Mouse (Mus musculus) liver, embryonic 14.5 days (tissue): ENCODE results near the gene Fubp3. TPM values are rescaled to one million over a fixed set of nuclear protein-coding genes. Genes with fewer than 3 reads are reported as not detected.
"Not testable (repeated sequence)": the region's sequence is repeated elsewhere in the genome, so short reads cannot be mapped to it uniquely, and the experiment has no call there.

Experiments
- ATAC-seq: fragments of 200-750 bp; cut with Nextera tagmentation; 2 replicates; pipeline ENCODE4 v1.8.0; 2017; ENCODE audit warnings: moderate number of reproducible peaks, mild to moderate bottlenecking, moderate library complexity; ENCODE audit not compliant: insufficient read depth
- DNase-seq, 3 experiments: peaks; one replicate each; pipeline ENCODE4 v3.0.0-alpha.2; 2012 to 2013; ENCODE audit warnings: low read depth in 3 of 3, low spot score in 3 of 3
- H3K27ac ChIP-seq: fragments of 300-500 bp; sonication (generic); 2 replicates; pipeline ENCODE4 v1.5.1; 2014; ENCODE audit warnings: moderate library complexity, mild to moderate bottlenecking, control low read depth, inconsistent platforms
- H3K27me3 ChIP-seq: fragments of 300-500 bp; sonication (generic); 2 replicates; pipeline ENCODE4 v1.6.1; 2014; ENCODE audit warnings: mild to moderate bottlenecking, low read length, moderate library complexity; ENCODE audit not compliant: control insufficient read depth, insufficient read depth
- H3K36me3 ChIP-seq: fragments of 300-500 bp; sonication (generic); replicated peaks from 2 replicates; pipeline ENCODE4 v1.6.1; 2014; ENCODE audit warnings: low read depth; ENCODE audit not compliant: control insufficient read depth, insufficient read depth
- H3K4me1 ChIP-seq, 2 experiments: fragments of 200-500 bp in 1 of 2; fragments of 300-500 bp in 1 of 2; sonication (generic) in 1 of 2; replicated peaks; 2 replicates each; pipeline ENCODE4 v1.6.1; 2012 to 2014; ENCODE audit warnings: antibody characterized with exemption in 1 of 2, inconsistent platforms in 1 of 2, low read length in 1 of 2; ENCODE audit not compliant: control insufficient read depth in 2 of 2, insufficient read depth in 2 of 2
- H3K4me2 ChIP-seq: fragments of 300-500 bp; sonication (generic); 2 replicates; pipeline ENCODE4 v1.6.1; 2014; ENCODE audit warnings: low read depth, mild to moderate bottlenecking, control low read depth, moderate library complexity
- H3K4me3 ChIP-seq, 2 experiments: fragments of 200-500 bp in 1 of 2; fragments of 300-500 bp in 1 of 2; sonication (generic) in 1 of 2; 2 replicates each; pipeline ENCODE4 v1.5.1; 2012 to 2014; ENCODE audit warnings: low read depth in 2 of 2, low read length in 2 of 2, mild to moderate bottlenecking in 2 of 2, control low read depth in 1 of 2, inconsistent platforms in 1 of 2, moderate library complexity in 1 of 2; ENCODE audit not compliant: insufficient read depth in 1 of 2
- H3K9ac ChIP-seq: fragments of 300-500 bp; sonication (generic); replicated peaks from 2 replicates; pipeline ENCODE4 v1.6.1; 2014; ENCODE audit warnings: mild to moderate bottlenecking, control low read depth, moderate library complexity
- H3K9me3 ChIP-seq: fragments of 300-500 bp; sonication (generic); 2 replicates; pipeline ENCODE4 v1.6.1; 2016; ENCODE audit warnings: low read length, mixed read lengths; ENCODE audit not compliant: control insufficient read depth
- CTCF ChIP-seq: IDR thresholded peaks from 2 replicates; pipeline ENCODE4 v1.5.1; 2016; ENCODE audit warnings: antibody characterized with exemption, low read depth, control low read depth
- EP300 ChIP-seq: IDR thresholded peaks from 2 replicates; pipeline ENCODE4 v1.6.1; 2016; ENCODE audit warnings: antibody characterized with exemption, low read depth
- WGBS: fragments of 180-500 bp; shearing (Covaris S2); extraction: QIAGEN DNeasy Blood & Tissue Kit; methylation state at CpG from one replicate; pipeline ENCODE4 v1.1.7; 2014; ENCODE audit not compliant: insufficient replicate concordance; 5-methylcytosine and 5-hydroxymethylcytosine counted together
- polyA plus RNA-seq, 2 experiments: library from polyadenylated mRNA; depleted of rRNA in 1 of 2; stranded (reverse) in 1 of 2; unstranded in 1 of 2; fragments of >200 nt; fragmentation: Nextera tagmentation in 1 of 2; extraction: Ambion mirVana in 1 of 2; gene quantifications; 2 replicates each; pipeline versions ENCODE4 v1.2.1 to v1.2.3; 2012 to 2014

Fubp3 gene
- polyA plus RNA-seq, 2 experiments = 14.0 to 19.0 TPM

- WGBS = 42% methylated on average over 5 of the region's 5 CpGs
- Histone ChIP-seq H3K9ac (no peak overlapping the region), H3K27ac (no peak overlapping the region), H3K4me2 (no peak overlapping the region), H3K36me3 (no peaks in the 10 kb centered on the region), H3K9me3 (no peaks in the 10 kb centered on the region), H3K4me1 (no peaks in the 10 kb centered on the region), H3K27me3 (no peaks in the 10 kb centered on the region), H3K4me3 (no peak overlapping the region)
- no peak for ATAC-seq
- DNase-seq = no peak
- no peak for TF ChIP-seq CTCF
- no peak for TF ChIP-seq EP300
Measured at GRCm38 (mm10) chr2:31538745-31539144, 33.7 kb upstream of the Fubp3 start.

- DNase-seq (no peak), ATAC-seq (no peak)
- Histone ChIP-seq H3K4me3 (no peak overlapping the region), H3K4me1 (no peaks in the 10 kb centered on the region), H3K27me3 (no peaks in the 10 kb centered on the region), H3K36me3 (no peaks in the 10 kb centered on the region), H3K9me3 (no peaks in the 10 kb centered on the region), H3K9ac (no peak overlapping the region), H3K27ac (no peak overlapping the region), H3K4me2 (no peak overlapping the region)
- 71% methylated on average over 5 of the region's 5 CpGs for WGBS
- TF ChIP-seq EP300 (no peak), CTCF (no peak)
Measured at GRCm38 (mm10) chr2:31541581-31541980, 30.9 kb upstream of the Fubp3 start.

- no peak overlapping the region for H3K4me3 ChIP-seq
- H3K4me1 ChIP-seq = no peaks in the 10 kb centered on the region
- H3K4me2 ChIP-seq = no peak overlapping the region
- no peak for ATAC-seq
- TF ChIP-seq CTCF (no peak), EP300 (no peak)
- no peaks in the 10 kb centered on the region for H3K27me3 ChIP-seq
- DNase-seq = no peak
- no peak overlapping the region for H3K27ac ChIP-seq
- no peak overlapping the region for H3K9ac ChIP-seq
- WGBS = 67% methylated on average over 11 of the region's 11 CpGs
- no peaks in the 10 kb centered on the region for H3K36me3 ChIP-seq
- no peaks in the 10 kb centered on the region for H3K9me3 ChIP-seq
Measured at GRCm38 (mm10) chr2:31547726-31548125, 24.7 kb upstream of the Fubp3 start.

GRCm38 (mm10) chr2:31550503-31550902, 21.9 kb upstream of the Fubp3 start:
- Histone ChIP-seq H3K36me3 (no peaks in the 10 kb centered on the region), H3K9ac (no peak overlapping the region), H3K4me1 (no peaks in the 10 kb centered on the region), H3K4me3 (no peak overlapping the region), H3K9me3 (no peaks in the 10 kb centered on the region), H3K27me3 (no peaks in the 10 kb centered on the region), H3K27ac (no peak overlapping the region), H3K4me2 (no peak overlapping the region)
- TF ChIP-seq EP300 = no peak
- no peak for TF ChIP-seq CTCF
- 42% methylated on average over 3 of the region's 3 CpGs for WGBS
- ATAC-seq (no peak), DNase-seq (no peak)

- H3K4me3 ChIP-seq, H3K4me2 ChIP-seq, H3K9me3 ChIP-seq, H3K9ac ChIP-seq, DNase-seq, H3K27me3 ChIP-seq, ATAC-seq, H3K36me3 ChIP-seq, H3K27ac ChIP-seq, H3K4me1 ChIP-seq: not testable (repeated sequence)
- WGBS = 56% methylated on average over 1 of the region's 3 CpGs
Measured at GRCm38 (mm10) chr2:31551351-31551750, 21.1 kb upstream of the Fubp3 start.

GRCm38 (mm10) chr2:31551971-31552370, 20.5 kb upstream of the Fubp3 start:
- Histone ChIP-seq H3K9ac (no peak overlapping the region), H3K27me3 (no peaks in the 10 kb centered on the region), H3K4me2 (no peak overlapping the region), H3K9me3 (no peaks in the 10 kb centered on the region), H3K4me1 (0 out of 4 replicates have a peak, but pooled peaks cover 0 to 1% of the 10 kb centered on the region in 2 experiments), H3K27ac (no peak overlapping the region), H3K4me3 (no peak overlapping the region), H3K36me3 (no peaks in the 10 kb centered on the region)
- 78% methylated on average over 10 of the region's 10 CpGs for WGBS
- DNase-seq (no peak), ATAC-seq (no peak)
- TF ChIP-seq EP300 (no peak), CTCF (no peak)
